Mouse (Mus musculus) embryonic stem cell, embryonic (primary cell): ENCODE data around the gene Prg2.

ENCODE experiments used
- CTCF ChIA-PET, 4 experiments: fragments of 300-600 bp in 2 of 4; fragments of 350-600 bp in 2 of 4; sonication (Branson Sonifier 250); formaldehyde crosslinking; loops; one replicate each; lab custom pipeline; 2022; ENCODE audit warnings: inconsistent platforms in 2 of 4; lab: Charles Lee
- POLR2A ChIA-PET, 4 experiments: fragments of 300-600 bp in 2 of 4; fragments of 350-600 bp in 2 of 4; sonication (Branson Sonifier 250); formaldehyde crosslinking; loops; one replicate each; lab custom pipeline; 2022; ENCODE audit warnings: antibody characterized with exemption in 4 of 4, inconsistent platforms in 1 of 4; lab: Charles Lee

Gene Prg2

DNA sequence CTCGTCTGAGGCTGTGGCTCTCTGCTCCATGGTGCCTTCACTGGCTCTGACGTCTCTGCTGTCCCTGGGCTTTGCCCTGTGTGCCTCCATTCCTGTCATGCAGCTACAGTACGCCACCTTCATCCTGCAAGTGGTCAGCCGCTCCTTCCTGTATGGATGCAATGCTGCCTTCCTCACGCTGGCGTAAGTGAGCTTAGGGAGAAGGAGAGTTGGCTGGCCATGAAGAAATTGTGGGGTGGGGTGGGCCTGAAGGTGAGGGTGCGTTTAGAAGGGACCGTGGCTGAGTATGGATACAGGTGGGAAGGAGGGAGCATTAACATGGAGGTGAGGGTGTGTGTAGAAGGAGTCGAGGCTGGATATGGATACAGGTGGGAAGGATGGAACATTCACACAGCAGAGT is 24.8 kb upstream of the Prg2 start:
- CTCF ChIA-PET: interaction anchor here in 1 of 4 experiments (1.0 kb wide), 1 partner anchor 48 kb away, joined by 3 read pairs; no protein-coding TSS in a partner anchor
- POLR2A ChIA-PET: interaction anchor here in 1 of 4 experiments (0.5 to 1.0 kb wide), 2 partner anchors 15 to 179 kb away, joined by 3 read pairs; no protein-coding TSS in a partner anchor

- CTCF ChIA-PET: interaction anchor here in 3 of 4 experiments (0.6 to 1.9 kb wide), 12 partner anchors 10 to 290 kb away, joined by 3 to 16 read pairs (median 3); partner anchors contain the start of gene Serping1 (in 1 of the 3)
These were observed 24.0 kb upstream of the Prg2 start for GRCm38 (mm10) chr2:84956274-84956673.

DNA sequence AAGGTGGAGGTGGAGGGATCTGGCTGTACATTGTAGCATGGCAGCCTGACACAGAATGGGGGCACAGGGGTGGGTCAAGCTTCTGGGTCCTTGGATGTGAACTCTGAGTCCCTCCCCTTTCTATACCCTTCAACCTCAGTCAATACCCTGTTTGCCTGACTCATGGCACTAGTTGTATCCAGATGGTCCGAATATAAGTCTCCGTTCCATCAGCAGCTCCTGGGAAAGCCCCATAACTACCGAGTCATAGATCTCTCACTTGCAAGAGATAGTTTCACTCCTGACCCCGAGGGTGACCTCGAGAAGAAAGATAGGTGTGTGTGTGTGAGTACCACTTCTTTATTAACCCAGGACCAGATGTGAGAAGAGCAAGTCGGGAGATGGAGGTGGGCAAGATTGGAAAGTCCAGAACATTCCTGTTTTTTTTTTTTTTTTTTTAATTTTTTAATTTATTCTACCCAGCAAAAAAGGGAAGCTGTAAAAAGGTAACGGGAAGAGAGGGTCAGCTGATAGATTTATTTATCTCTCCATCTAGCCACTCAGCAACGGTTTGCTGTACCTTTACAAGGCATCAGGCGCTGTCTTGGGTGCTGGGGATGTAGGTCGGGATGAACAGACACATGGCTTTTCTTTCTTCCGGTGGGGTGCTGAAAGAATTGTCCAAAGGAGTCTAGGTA is 21.5 kb upstream of the Prg2 start:
- POLR2A ChIA-PET: interaction anchor here in 1 of 4 experiments (0.7 kb wide), 1 partner anchor 1303 kb away, joined by 4 read pairs; no protein-coding TSS in a partner anchor
- CTCF ChIA-PET: interaction anchor here in 2 of 4 experiments (0.6 to 0.7 kb wide), 2 partner anchors 83 to 336 kb away, joined by 3 read pairs; no protein-coding TSS in a partner anchor

More at GRCm38 (mm10) chr2:84956274-84956673, 24.0 kb upstream of the Prg2 start:
- POLR2A ChIA-PET: interaction anchor here in 2 of 4 experiments (0.5 to 1.0 kb wide), 3 partner anchors 14 to 180 kb away, joined by 3 read pairs; no protein-coding TSS in a partner anchor

DNA sequence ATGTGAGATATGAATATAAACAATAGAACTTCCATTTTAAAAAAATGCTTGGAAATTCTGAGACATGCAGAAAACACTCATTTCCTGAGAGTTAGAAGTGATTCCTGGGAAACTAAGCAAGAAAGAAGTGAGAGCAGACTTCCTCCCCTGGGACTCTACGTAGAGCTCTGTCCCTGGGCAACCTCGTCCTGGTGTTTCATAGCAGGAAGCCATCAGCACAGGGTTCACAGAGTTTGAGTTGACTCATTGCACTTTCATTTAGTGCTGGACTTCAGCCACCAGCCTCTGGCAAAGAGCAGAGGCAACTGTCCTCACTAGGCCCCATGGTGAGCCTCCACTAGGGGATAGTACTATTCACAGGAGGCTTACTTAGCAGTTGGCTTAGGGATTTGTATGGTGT is 19.0 kb upstream of the Prg2 start:
- POLR2A ChIA-PET: no interaction called here
- CTCF ChIA-PET: interaction anchor here in 1 of 4 experiments (0.6 kb wide), 1 partner anchor 129 kb away, joined by 3 read pairs; no protein-coding TSS in a partner anchor

- POLR2A ChIA-PET: no interaction called here
- CTCF ChIA-PET: no interaction called here
These were observed 18.4 kb upstream of the Prg2 start for GRCm38 (mm10) chr2:84961901-84962300.

- POLR2A ChIA-PET: interaction anchor here in 1 of 4 experiments (0.6 kb wide), 1 partner anchor 125 kb away, joined by 3 read pairs; no protein-coding TSS in a partner anchor
- CTCF ChIA-PET: no interaction called here
These were observed 17.3 kb upstream of the Prg2 start for GRCm38 (mm10) chr2:84962906-84963507.

DNA sequence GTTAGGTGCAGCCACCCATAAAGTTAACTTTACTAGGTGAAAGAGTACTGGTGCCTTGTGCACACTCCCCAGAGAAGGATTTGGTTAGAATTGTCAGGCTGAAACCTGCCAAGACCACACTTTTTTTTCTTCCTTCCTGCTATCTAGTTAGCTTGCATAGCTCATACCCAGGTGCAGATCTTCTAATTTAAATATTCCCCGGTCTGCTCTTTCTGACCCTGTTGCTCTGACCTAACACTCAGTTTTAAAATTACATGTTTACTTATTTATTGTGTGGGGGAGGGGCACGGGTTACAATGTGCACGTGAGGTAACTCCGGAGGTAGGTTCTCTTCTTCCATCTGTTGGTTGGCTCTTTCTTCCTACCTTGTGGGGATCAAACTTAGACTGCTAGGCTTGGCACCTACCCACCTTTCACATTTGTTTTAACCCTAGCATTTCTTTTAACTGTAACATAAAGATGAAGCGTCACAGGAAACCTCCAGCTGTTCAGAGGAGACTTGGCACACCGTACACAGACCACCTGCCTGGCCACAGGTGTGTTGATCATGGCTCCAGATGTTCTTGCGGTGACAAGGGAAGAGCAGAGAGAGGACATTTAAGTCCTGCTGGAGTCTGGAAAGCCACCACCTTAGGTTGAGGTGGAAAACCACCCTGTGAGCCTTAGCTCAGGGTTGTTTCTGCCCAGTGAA is 16.0 kb upstream of the Prg2 start:
- ChIA-PET POLR2A (interaction anchor here in 1 of 4 experiments (0.9 to 1.6 kb wide), 2 partner anchors 26 to 37 kb away, joined by 3 read pairs; no protein-coding TSS in a partner anchor), CTCF (interaction anchor here in 1 of 4 experiments (0.5 to 0.6 kb wide), 2 partner anchors 44 to 55 kb away, joined by 9 to 10 read pairs; no protein-coding TSS in a partner anchor)

- ChIA-PET CTCF (interaction anchor here in 1 of 4 experiments (0.9 kb wide), 1 partner anchor 11 kb away, joined by 3 read pairs; no protein-coding TSS in a partner anchor), POLR2A (no interaction called here)
These were observed 12.8 kb upstream of the Prg2 start for GRCm38 (mm10) chr2:84967318-84967991.

- ChIA-PET CTCF (no interaction called here), POLR2A (no interaction called here)
These were observed 4.7 kb upstream of the Prg2 start for GRCm38 (mm10) chr2:84975580-84975979.

DNA sequence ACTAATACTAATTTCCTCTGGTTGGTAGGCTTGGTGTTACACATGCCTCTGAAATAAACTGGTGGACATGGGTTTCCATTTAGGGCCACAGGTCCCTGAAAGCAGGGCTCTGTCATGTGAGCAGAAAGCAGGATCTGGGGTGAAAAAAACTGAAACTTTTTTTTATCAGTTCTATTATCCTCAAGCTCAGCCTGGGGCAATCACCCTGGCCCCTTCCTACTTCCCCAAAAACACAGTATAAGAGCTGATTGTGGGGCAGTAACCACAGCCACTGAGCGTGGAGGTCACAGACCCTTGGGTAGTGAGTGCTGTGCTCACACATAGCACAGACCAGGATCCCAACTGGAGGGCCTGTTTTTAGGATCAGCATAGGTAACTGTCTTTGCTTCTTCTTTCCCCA is 7.7 kb downstream of the Prg2 start, which contains the start of gene Prg3:
TSS of gene Prg3 (plus strand) at position 286 of the 400 bp plus-strand sequence.
- ChIA-PET POLR2A (no interaction called here), CTCF (interaction anchor here in 1 of 4 experiments (0.6 kb wide), 1 partner anchor 123 kb away, joined by 4 read pairs; no protein-coding TSS in a partner anchor)

DNA sequence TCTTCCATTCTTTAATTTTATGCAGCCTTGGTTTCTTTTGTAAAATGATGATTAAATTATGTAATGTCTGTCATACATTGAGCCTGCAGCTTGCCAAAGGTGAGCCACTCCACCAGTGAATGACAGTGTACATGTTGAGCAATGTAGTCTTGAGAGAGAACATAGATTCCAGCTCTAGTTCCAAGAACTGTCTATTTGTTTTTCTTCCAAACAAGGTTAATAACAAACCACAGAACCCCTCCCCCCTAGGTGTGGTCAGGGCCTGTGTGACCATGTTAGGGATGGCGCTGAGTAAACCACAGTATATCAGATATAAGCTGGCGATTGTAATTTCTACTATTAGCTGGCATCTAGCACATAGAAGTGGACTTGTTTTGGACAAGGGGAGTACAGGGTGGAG is 16.1 kb downstream of the Prg2 start:
- ChIA-PET POLR2A (interaction anchor here in 1 of 4 experiments (0.6 kb wide), 1 partner anchor 108 kb away, joined by 3 read pairs; no protein-coding TSS in a partner anchor), CTCF (interaction anchor here in 1 of 4 experiments (1.2 kb wide), 1 partner anchor 11 kb away, joined by 4 read pairs; no protein-coding TSS in a partner anchor)

DNA sequence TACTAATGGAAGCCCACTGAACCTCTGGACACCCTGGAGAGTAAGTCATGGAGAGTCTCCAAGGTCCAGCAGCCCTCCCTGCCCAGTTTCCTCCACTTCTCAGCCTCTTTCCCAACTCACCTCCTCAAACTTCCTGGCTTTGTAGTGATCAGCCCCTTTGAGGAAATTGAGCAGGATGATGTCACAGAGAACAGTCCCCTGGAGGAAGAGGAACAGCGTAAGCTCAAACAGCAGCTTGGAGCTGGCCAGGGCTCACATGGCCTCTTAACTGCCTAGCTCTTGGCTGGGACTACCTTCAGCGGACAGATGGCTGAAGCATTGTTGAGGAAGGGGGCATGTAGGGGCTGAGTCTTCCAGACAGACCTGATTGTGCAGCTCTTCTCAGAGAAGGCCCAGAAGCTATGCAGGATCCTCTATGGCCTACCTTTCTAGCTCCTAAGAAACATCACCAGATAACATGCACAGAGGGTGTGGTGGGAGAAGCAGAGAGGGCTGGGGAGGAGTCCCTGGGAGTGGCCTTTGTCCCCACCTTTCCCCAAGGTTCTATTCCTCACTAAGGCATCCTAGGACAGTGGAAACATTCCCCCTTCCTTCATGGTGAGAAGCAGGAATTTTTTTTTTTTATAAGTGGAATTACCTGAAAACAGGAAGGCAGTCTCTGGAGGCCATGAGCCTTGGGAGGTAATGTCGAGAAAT is 19.4 kb downstream of the Prg2 start:
- ChIA-PET CTCF (interaction anchor here in 2 of 4 experiments (1.0 to 1.7 kb wide), 4 partner anchors 8 to 129 kb away, joined by 3 to 7 read pairs (median 3); no protein-coding TSS in a partner anchor), POLR2A (interaction anchor here in 2 of 4 experiments (0.6 to 1.6 kb wide), 4 partner anchors 33 to 257 kb away, joined by 3 to 5 read pairs (median 3); partner anchors contain the start of genes P2rx3 (in 1 of the 2), Slc43a3 (in 1 of the 2) and Ssrp1 (in 1 of the 2))

GRCm38 (mm10) chr2:85001497-85001896 is 21.2 kb downstream of the Prg2 start:
- CTCF ChIA-PET: interaction anchor here in 2 of 4 experiments (0.8 to 1.6 kb wide), 2 partner anchors 35 to 113 kb away, joined by 5 to 6 read pairs; partner anchors contain the start of gene Ssrp1 (in 1 of the 2)

GRCm38 (mm10) chr2:85002575-85002974 is 22.3 kb downstream of the Prg2 start:
- CTCF ChIA-PET: interaction anchor here in 3 of 4 experiments (0.7 to 2.0 kb wide), 4 partner anchors 20 to 152 kb away, joined by 3 to 11 read pairs (median 4); partner anchors contain the start of gene Ssrp1 (in 1 of the 3)
- POLR2A ChIA-PET: interaction anchor here in 2 of 4 experiments (0.7 to 1.6 kb wide), 5 partner anchors 10 to 166 kb away, joined by 3 to 6 read pairs (median 3); partner anchors contain the start of genes P2rx3 (in 1 of the 2), Ssrp1 (in 1 of the 2) and Tnks1bp1 (in 1 of the 2)

More at GRCm38 (mm10) chr2:85001497-85001896, 21.2 kb downstream of the Prg2 start:
- POLR2A ChIA-PET: interaction anchor here in 3 of 4 experiments (0.6 to 1.6 kb wide), 6 partner anchors 20 to 471 kb away, joined by 3 to 7 read pairs (median 3); partner anchors contain the start of genes P2rx3 (in 1 of the 3), Ssrp1 (in 1 of the 3) and Tnks1bp1 (in 1 of the 3)

DNA sequence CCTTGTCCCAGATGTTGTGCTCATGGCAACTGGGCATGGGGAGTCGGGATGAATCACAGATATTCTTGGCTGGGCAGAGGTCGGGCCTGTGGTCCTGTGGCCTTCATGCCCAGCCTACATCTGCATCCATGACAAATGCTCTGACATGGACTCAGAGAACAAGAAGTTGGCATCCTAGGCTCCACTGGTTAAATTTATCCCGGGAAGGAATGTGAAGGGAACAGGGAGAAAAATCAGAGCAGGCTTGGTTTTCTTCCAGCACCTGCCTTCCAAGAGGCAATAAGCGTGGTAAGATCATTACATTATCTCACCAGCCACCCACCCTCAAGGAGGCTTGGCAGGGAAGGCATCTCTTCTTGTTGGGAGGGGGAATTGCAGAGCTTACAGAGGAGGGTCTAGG is 24.1 kb downstream of the Prg2 start:
- POLR2A ChIA-PET: no interaction called here
- CTCF ChIA-PET: no interaction called here

- ChIA-PET POLR2A (interaction anchor here in 1 of 4 experiments (0.7 to 1.1 kb wide), 2 partner anchors 13 to 69 kb away, joined by 3 read pairs; no protein-coding TSS in a partner anchor), CTCF (interaction anchor here (0.6 to 3.6 kb wide), 12 partner anchors 11 to 940 kb away, joined by 3 to 27 read pairs (median 5); partner anchors contain the start of gene Smtnl1 (in 1 of the 4))
These were observed 26.3 kb downstream of the Prg2 start for GRCm38 (mm10) chr2:85006600-85006999.
